Mouse (Mus musculus): ENCODE data around the gene Akirin2.

The Akirin2 gene

DNA sequence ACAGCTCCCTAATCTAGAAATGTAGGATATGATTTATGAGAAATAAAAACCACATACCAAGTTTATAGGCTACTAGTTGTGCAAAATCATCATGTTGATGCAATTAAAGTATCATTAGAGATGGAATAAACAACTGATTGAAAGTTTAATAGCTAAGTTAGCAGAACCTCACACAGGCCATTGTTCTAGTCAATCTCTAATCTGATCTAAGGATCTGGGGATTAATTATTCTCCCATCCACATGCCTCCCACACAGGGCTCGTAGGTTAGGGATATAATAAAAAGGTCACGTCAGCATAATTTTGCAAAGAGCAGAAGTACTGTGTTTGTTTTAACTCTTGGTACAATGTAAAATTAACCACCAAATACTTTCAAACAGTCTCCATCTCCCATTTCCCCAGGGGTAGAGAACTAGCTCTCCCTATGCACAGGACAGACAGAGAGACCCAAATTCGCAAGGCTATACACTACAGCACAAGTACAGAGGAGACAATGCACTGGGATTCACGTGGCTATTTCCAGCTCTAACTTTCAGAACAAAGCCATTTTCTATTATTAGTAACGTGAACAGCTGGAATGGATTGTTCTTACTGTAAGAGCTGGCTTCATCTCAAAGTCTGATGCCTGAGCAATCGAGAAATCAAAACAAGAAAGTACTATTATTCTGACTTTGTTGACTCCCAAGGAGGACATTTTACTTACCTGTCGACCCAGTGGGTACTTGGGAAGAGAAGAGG is 34.3 kb downstream of the Akirin2 start:
- DNase-seq (ENCODE audit: low spot score in 2 of 2): no peak

DNA sequence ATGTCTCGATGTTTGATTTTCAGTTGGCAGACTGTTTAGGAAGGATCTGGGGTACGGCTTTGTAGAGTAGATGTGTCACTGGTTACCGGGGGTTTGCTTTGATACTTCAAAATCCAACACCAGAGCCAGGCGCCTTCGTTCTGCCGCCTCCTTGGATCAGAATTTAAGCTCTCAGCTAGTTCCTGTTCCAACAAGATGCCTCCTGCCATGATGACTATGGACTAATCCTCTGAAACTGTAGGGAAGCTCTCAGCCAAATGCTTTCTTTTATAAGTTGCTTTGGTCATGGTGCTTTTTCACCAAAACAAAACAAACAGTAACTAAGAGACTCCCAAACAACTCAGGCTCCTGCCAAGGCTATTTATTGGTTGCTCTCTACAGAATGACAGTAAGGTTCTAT is 52.4 kb downstream of the Akirin2 start:
- DNase-seq (ENCODE audit: low spot score in 2 of 2): no peak

DNA sequence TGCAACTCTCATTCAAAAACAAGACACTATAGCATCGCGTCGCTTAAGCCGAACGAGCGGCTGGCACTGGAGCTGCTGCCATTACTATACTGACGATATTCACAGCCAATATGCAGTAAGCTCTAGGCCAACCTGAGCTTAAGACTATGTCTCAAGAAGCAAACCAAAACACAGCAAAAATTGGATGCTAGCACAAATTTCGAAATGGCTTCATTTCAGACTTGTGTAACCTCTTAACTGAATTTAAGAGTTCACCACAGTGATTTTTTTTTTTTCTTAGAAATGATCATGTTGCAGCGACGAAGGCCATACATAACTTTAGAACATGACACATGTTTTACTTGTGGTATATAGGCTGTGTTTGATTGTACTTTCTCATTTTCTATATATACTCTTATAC is 55.9 kb downstream of the Akirin2 start:
- DNase-seq (ENCODE audit: low spot score in 2 of 2): no peak

DNA sequence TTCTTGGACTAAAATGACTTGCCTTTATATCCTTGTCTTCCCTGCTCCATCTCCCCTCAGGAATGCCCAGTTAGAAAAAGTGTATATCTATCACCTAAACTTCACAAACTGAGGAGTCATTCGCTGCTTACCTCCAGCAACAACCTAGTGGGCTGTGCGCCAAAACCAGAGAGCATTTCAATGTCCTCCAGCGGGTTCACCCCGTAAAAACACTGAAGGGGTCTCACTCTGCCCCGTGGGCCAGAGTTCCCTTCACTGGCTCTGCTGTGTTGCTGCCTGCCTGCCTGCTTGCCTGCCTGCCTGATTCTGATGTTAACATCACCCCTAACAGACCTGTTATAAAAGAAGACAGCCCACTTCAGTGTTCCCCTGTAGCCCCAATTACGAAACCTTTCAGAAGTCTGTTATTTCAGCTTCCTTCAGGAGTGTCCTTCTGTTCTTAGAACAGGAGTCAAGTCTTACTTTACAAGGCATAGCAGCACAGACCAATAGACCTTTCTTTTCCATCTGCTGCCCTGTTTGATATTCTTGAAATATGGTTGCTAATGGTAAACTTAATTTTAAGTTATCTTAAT is 62.9 kb downstream of the Akirin2 start:
- DNase-seq (ENCODE audit: low spot score in 2 of 2): no peak

DNA sequence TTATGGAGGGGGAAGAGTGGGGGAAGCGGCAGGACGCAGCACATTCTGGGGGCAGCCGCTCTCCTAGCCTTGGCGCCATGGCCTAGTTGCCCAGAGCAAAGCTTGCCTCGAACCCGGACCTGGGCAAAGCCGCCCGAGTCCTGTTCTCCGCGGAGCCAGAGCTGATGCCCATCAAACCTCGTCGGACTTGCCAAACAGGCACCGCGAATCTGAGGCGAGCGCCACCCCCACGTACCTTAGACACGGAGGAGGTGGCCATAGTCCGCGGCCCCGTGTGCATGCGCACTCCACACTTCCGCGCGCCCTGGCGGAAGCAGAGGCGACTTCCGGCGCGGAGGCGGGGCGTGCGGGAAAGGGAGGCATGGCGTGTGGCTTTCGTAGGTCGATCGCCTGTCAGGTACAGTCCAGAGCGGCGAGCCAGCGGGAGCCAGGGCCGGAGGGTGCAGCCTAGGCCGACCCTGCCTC is 63.9 kb downstream of the Akirin2 start, which contains the start of the genes Orc3 and Rars2:
Orc3 (minus strand) TSS at position 315 of the 465 bp plus-strand sequence.
Rars2 (plus strand) TSS at position 328 of the 465 bp plus-strand sequence.
- peak; percentile 80 to 91 for DNase-seq (ENCODE audit: low spot score in 2 of 2)

DNA sequence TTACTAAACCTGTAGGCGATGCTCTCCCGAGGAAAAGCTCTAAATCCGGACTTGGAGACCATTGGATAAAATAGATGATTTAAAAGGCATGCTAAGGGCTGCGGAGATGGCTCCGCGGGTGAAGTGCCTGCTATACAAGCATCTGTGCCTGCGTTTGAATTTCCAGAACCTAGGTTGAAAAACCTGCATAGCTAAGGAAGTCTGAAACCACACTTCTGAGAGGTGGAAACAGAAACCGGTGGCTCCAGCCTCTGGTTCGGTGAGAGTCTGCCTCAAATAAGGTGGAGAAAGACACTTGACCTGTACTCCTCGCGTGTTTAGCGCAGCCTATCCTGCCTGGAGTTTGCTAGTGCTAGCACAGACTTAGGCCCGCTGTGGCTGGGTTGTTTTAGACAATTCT is 64.6 kb downstream of the Akirin2 start:
- DNase-seq (ENCODE audit: low spot score in 2 of 2): peak; percentile 21

DNA sequence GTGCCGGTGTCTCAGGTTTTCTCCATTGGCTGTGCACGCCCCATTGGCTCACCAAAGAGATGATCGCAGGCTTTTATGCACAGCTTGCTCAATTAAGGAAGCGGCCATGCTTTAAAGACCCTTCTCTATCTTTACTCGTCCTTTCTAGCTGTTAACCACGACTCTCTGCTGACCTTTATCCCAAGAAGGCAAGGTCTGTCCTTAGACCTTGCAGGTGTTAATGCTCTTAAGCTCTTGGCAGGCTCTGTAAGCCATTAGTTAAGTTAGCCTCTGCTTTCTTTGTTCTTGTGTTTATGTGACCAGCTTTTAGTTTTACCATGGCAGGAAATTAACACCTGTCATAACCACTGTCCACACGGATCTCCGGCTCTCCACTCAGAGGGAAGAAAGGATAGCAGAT is 65.4 kb downstream of the Akirin2 start:
- DNase-seq (ENCODE audit: low spot score in 2 of 2): no peak

All from frontal cortex, postnatal 25 days (tissue).